Mouse (Mus musculus) layer of hippocampus, postnatal 36 days (tissue): ENCODE measurements at regions not wholly inside any gene's neighbourhood (a gene's known extent, or its start where the extent isn't known, plus 50 kb on each side); places are given as distances from the start of the nearest gene placed in this dataset.
"Not testable (repeated sequence)": the region's sequence is repeated elsewhere in the genome, so short reads cannot be mapped to it uniquely, and the experiment has no call there.

Source experiments
- DNase-seq, 2 experiments: peaks; one replicate each; pipeline ENCODE4 v3.0.0; 2022

DNA sequence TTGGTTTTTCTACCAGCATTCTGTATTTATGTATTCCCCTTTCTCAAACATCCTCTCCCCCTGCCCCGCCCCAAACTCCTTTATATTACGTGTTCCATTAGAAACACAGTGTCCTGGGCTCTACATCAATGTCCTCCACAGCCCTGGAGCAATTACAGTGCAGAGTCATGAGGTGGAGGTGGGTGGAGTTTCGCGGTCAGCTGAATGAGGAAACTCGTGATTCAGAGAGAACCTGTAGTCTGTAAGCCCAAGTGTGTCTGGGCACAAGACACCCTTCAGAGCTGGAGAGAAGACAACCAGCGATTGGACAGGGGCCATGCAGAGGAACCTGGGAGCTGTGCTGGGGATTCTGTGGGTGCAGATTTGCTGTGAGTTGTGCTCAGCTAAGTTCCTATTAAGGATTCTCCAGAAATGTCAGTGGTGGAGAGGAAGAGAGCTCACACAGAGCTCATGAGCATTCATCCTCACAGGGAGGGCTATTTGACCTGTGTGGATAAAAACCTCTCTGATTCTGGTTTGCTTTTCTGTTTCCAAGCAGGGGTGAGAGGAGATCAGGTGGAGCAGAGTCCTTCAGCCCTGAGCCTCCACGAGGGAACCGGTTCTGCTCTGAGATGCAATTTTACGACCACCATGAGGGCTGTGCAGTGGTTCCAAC is 570.4 kb downstream of the Dad1 start:
- not testable (repeated sequence) for DNase-seq

DNA sequence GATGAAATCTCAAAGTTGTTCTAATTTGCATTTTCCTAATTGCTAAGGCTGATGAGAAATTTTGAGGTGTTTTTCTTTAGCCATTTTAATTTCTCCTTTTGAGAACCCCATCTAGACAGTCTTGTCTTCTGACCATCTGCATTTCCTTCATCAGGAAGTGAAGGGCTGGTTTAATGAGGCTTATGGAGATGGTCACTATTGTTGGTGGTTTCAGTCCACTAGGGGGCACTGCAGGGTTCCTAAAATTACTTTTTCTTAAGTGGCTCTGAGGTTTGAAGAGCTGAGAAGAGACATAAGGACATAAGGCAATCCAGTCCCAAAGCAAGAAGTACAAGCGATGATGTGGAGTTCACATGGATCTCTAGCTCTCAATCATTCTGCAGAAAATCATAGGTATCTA is 571.2 kb downstream of the Dad1 start:
- not testable (repeated sequence) for DNase-seq

DNA sequence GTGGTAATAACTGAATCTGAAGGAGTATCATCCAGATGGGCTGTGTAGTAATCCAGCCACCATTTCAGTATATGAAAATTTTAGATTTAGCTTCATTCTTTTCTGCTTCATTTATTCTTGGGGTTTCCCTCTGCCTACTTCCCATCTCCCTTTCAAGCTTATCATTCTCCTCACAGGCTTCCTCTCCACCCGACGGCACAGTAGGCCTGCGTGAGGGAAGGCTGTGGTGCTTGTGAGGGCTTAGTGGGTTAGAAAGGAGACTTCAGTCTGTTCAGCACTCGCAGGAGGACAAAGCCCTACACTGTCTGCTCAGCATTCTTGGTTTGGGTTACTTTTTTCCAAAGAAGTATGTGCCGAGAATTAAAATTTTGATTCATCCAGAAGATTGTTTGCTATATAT is 572.6 kb downstream of the Dad1 start:
- not testable (repeated sequence) for DNase-seq

DNA sequence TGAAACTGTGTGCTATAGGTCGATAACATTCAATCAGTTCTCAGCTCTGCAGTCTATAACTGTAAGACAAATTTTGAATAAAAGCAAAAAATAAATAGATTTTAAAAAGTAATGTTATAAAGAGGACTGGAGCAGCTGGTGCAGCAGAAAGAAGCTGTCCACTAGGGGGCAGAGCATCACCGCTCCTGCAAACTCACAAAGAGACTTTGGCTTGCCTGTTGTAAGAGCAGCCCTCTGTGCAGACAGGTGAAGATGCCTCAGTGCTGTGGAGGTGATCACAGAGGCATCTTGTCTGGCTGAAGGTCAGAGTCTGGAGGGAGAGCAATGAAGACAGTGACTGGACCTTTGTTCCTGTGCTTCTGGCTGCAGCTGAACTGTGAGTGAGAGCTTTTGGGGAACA is 588.2 kb downstream of the Dad1 start:
- DNase-seq: peak in 1 of 2 experiments; percentile 4

DNA sequence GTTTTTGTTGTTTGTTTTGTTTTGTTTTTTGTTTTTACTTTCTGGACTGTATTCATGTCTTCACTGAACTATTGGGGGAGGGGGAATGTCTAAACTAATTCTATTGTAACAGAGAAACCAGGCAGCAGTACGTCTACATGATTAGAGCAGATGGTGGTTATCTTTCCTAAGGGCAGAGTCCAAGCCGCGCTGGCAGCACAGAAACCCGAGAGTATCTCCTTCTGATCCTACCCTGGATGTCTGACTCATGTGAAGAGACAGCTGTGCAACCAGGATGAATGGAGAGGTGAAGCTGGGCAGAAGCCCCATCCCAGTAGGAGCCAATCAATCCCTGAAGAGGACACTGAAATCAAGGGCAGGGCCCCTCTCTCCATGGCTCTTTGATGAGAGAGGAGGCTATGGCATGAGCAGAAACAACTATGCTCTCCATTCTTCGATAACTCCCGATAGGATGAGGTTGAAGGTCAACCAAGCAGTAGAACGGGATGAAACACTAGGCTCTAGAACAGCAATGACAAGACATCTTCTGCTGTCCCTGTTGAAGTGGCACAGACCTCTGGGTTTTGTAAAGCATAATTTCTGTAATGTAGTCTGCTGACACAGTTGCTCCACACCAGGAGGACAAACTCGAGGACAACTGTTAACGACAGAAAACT is 591.1 kb downstream of the Dad1 start:
- not testable (repeated sequence) for DNase-seq

DNA sequence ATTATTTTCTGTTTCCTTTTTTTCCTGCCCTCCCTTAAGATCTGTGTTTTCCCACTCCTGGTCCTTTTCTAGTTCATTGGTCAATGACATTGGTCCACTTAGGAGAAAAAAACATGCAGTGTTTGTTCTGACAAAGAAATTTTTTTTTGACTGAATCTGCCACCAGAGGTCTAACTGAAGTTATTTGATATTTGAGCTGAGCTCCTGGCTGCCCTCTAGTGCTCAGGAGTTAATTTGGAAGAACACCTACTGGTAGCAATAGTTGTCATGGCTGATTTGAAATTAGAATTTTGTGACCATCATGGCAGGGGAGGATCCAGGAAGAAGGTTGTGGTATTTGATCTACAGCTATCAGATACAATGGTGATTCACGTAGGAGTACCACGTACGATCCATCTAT is 599.2 kb downstream of the Dad1 start:
- not testable (repeated sequence) for DNase-seq

DNA sequence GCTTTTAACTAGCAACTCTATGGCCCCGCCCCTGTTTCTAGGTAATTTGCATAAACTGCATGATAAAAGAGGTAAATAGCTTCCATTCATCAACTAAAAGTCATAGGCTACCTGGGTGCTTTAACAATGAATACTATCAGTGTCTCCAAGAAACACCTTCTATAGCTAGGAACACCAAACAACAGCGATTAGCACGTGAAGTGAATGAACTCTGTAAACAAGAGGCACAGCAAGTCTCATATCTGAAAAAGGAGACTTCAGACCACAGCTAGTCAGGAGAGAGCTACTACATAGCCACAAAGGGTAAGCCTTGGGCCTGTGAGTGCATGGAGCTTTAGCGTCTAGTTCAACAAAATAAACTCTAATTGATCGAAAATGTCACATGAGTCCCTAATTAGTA is 602.8 kb downstream of the Dad1 start:
- not testable (repeated sequence) for DNase-seq

DNA sequence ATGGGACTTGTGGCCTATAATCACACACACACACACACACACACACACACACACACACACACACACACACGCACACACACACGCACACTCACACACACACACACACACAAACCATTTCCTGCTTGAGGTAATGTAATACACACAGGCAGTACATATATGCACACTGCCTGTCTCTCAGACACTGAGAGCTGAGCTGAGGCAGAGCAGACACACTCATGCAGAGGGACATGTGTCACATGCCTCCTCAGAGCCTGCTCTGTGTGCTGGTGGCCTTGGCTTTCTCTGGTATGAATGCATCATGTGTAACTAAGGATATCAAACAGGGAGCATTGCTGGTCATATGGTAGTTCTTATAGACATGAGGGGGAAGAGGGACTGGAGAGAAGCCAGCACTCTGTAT is 604.7 kb downstream of the Dad1 start:
- DNase-seq: not testable (repeated sequence)

DNA sequence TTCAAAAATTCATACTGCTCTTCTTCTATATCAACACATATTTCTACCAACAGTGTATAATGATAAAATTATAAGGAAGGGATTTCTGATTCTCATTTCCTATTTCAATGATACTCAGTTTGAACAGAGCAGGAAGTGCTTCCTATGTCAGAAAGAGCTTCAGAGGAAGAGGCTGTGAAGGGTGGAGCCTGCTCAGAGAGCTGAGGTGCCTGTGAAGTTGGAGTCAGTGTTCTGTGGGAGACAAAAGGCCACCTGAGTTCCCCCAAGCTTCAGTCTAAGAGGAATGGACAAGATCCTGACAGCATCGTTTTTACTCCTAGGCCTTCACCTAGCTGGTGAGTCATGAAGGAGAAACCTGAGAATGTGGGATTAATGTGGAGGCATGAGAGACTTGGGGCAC is 613.5 kb downstream of the Dad1 start:
- not testable (repeated sequence) for DNase-seq

DNA sequence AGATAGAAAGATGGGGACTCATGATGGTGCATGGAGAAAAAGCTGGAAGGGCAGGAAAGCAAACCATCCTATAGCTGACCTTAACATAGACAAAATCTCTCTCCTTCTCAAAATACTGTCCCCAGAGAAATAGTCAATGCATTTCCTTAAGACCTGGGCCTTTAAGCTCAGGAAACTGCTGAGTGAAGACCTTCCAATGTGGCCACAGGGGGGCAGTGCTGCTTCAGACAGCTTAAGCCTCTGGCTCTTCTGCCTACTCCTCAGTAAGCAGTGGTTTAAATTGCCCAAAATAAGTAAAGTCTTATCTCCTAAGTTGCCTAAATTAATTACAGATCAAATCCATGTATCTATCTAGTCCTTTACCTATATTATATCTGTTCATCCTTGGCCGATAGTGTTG is 616.2 kb downstream of the Dad1 start:
- not testable (repeated sequence) for DNase-seq

DNA sequence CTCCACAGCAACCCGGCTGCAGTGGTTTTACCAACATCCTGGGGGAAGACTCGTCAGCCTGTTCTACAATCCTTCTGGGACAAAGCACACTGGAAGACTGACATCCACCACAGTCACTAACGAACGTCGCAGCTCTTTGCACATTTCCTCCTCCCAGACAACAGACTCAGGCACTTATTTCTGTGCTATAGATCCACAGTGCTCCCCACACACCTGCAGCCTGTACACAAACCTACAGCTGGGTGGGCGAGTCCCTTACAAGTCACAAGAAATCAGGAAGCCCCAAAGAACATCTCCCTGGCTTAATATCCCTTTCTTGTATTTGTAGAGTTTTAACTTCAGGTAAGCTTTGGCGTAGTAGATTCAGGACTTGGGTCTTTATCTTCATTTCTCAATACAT is 618.7 kb downstream of the Dad1 start:
- not testable (repeated sequence) for DNase-seq

DNA sequence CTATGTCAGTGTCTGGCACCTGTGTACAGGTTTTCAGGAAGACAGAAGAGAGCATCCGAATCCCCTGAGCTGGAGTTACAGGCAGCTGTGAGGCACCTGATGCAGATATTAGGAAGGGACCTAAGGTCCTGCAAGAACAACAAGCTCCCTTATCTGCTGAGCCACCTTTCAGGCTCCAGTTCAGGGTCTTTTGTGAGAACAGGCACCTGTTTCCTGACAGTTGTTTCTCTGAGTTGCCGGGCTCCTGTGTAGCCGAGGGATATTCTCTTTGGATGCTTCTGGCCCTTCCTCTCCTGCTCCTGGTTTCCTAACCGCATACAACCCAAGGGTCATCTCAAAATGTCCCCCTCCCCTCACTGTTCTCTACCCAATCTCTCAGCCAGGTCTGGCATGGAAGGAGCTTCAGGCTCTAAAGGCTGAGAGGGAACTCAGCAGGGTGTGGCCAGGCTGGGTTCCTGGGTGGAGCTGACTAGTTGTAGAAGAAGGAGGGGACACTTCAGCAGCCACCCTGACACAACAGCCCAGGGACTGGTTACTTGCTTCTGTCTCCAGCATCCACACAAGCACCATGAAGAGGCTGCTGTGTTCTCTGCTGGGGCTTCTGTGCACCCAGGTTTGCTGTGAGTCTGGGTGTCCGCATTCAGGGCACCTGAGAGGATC is 619.5 kb downstream of the Dad1 start:
- DNase-seq: not testable (repeated sequence)

DNA sequence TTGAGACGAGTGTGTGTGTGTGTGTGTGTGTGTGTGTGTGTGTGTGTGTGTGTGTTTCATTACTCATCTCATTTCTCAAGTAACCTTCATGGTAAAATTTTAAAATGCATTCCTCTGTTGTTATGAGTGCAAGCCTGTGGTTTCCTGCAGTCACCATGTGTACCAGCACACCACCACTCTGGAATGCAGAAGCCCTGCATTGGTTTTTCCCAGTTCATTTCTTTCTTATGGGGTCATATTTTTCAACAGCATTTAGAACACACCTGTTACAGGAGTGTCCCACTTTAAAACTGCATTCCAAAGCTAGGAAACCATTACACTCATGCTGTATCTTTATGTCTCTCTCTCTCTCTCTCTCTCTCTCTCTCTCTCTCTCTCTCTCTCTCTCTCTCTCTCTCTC is 620.2 kb downstream of the Dad1 start:
- not testable (repeated sequence) for DNase-seq

DNA sequence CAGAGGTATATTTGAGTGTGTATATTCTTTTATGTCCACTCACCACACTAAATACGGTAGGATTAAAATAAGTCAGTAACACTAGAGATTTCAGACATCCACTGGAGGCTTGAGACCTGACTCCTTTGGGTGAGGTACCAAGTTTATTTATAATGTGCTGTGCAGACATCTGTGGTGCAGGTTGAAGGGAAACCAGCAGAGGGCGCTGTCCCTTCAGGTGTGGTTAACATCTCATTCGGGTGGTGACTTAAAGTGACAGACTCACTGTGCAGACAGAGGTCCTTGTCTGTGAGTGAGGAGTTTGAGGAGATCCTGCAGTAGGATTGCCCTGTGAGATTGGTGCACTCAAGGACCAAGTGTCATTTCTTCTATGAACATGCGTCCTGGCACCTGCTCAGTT is 632.5 kb downstream of the Dad1 start:
- not testable (repeated sequence) for DNase-seq

DNA sequence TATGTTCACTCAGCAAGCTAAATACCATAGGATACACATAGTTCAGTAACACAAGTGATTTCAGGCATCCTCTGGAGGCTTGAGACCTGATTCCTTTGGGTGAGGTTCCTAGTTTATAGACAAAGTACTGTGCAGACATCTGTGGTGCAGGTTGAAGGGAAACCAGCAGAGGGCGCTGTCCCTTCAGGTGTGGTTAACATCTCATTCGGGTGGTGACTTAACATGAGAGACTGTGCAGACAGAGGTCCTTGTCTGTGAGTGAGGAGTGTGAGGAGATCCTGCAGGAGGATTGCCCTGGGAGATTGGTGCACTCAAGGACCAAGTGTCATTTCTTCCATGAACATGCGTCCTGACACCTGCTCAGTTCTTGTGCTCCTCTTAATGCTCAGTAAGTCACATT is 637.8 kb downstream of the Dad1 start:
- DNase-seq: not testable (repeated sequence)

DNA sequence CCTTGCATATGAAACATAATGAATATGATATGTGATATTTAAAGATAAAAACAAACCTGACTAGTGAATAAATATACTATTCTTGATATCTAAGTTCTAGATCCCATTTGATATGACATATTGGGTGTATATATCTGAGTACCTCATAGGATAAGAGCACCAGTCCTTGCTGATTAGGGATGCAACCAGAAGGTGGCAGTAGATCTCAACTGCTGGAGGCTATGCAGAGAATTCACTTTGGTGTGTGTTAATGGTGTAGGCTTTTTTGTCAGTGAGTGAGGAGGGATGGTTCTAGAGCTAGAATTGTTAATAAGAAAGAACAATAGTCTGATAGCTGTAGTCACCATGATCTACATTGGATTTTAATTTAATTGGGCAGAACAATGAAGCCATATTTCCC is 639.6 kb downstream of the Dad1 start:
- no peak for DNase-seq

DNA sequence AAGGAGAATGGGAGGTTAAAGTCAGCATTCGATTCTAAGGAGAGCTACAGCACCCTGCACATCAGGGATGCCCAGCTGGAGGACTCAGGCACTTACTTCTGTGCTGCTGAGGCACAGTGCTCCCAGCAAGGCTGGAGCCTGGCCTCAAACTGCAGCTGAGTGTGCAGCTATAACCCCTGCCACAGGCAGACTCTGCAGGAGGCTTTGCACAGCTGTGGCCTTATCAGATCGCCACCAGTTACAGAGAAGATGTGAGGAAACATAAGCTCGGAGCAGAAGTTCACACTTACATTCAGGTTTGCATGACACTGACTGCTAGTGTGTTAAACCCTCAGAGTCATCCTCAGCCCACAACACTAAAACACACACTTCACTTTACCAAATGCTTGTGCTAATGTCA is 654.6 kb downstream of the Dad1 start:
- DNase-seq: not testable (repeated sequence)

DNA sequence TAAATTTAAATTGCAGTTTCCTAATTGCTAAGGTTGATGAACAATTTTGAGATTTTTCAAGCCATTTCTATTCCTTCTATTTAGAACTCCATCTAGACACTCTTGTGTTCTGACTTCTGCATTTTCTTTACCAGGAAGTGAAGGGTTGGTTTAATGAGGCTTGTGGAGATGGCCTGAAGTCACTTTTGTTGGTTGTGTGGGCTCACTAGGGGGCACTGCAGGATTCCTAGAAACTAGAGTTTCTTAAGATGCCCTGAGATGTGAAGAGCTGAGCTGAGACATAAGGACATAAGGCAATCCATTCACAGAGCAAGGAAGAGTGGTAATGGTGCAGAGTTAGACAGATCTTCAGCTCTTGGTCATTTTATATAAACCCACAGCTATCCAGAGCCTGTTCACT is 656.6 kb downstream of the Dad1 start:
- not testable (repeated sequence) for DNase-seq

DNA sequence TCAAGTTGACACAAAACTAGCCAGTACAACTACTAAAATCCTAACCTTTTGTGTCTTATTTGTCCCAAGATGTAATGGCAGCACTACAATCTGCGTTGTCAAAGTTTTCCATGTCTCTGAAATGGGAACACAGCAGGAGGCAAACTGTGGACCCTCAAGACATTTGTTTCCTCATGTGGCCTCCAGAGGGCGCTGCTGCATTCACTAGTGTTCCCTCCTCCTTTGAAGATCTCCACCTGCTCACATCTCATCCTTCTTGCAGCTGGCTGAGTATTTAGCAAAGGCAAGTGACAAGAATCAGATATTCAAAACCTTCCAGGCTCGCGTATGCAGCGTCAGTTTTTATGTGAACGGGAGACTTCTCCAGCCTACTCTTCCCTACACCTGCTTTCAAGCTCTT is 663.3 kb downstream of the Dad1 start:
- DNase-seq: not testable (repeated sequence)

DNA sequence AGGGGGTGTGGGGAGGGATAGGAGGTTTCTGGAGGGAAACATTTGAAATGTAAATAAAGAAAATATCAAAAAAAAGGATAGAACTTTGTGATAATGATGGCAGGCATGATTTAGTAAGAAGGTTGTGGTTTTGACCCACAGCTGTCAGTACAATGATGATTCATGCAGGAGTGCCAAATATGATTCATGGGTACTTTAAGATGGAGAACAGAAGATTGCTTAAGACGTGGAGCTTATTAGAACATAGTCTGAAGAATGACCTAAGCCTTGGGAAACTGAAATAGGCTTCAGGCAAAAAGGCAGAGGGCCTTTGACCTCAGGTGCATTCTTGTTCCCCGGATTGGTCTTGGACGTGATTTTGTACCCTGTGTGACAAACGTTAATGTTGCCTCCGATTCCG is 671.4 kb downstream of the Dad1 start:
- DNase-seq: not testable (repeated sequence)

DNA sequence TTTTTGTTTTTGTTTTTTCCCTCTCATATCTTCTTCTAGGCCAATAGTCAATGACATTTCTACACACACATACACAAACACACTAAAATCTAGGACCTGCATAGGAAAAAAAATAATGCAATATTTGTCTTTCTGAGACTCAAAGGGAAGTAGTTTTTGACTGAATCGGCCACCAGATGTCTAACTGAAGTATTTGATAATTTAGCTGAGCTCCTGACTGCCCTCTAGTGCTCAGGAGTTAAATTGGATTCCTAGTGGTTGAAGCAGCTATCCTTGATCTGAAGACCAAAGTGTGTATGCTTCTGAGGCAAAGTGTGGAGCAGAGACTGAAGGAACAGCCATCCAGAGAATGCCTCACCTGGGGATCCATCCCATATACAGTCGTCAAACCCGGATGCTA is 672.2 kb downstream of the Dad1 start:
- DNase-seq: not testable (repeated sequence)

DNA sequence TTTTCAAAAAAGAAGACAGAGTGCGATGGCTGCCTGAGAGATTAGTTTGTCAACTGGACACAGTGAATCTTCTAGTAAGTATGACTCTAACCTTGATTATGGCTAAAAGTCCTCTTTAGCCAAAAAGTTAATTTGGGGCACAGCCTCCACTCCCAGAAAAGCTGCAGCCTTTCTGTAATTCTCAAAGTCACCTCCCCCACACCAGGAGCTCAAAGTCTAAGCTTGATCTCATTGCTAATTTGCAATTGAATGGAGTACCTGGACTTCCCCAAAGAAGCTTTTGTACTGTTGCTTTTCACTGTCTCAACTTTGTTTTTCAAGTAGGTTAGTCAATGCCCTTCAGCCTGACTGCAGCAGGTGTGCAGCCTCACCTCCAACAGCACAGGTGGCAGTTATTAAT is 677.0 kb downstream of the Dad1 start:
- not testable (repeated sequence) for DNase-seq

DNA sequence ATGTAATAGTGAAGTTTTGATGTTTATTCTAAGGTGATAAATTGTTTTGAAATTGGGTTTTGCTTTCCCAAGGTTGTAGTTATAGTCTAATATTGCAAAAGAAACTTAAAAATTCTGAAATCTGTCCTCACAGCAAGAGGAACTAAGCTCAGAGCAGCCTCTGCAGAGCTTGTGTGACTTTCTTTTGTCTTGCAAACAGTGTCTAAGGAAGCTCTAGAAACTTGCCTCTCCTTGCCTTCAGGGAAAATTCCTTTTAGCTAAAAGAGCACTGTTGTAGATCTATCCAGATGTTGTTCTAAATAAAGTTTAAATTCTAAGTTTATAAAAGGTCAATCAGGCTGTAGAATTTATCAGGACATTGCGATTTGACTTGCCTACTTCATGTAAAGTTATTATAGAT is 681.2 kb downstream of the Dad1 start:
- not testable (repeated sequence) for DNase-seq

DNA sequence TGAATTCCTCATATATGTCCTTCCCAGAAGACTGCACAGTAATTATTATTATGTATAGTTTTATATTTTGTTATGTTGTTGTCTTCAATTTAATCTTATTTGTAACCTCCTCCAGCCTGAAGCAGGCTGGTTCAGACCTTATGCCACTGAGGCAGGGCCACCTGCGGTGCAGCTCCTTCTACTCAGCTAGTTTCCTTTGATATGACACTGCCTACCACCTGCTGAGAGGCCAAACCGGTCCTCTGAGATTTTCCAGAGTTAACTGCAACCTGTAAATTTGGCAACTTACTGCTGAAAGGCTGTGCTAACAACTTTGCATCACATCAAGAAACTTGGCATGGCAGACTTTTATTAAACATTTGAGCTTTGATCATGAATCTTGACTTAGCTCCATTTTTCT is 691.3 kb downstream of the Dad1 start:
- DNase-seq: no peak
